Mouse (Mus musculus) testis, adult 2 months (tissue): ENCODE results near the gene Thap7.

ENCODE experiments used
- CTCF ChIP-seq: fragments of 200-500 bp; IDR thresholded peaks from 2 replicates; pipeline ENCODE4 v1.5.1; 2012; ENCODE audit warnings: low read depth, mild to moderate bottlenecking, inconsistent platforms, low read length, moderate library complexity; ENCODE audit not compliant: control insufficient read depth, insufficient read depth, insufficient replicate concordance
- POLR2A ChIP-seq: fragments of 200-500 bp; IDR thresholded peaks from 2 replicates; pipeline ENCODE4 v1.6.1; 2012; ENCODE audit warnings: low read depth, mild to moderate bottlenecking, inconsistent platforms, low read length, moderate library complexity; ENCODE audit not compliant: control insufficient read depth

- TF ChIP-seq POLR2A (no peak), CTCF (no peak)
These were observed 2.7 kb downstream of the Thap7 start for GRCm38 (mm10) chr16:17528276-17528675.
